Mouse (Mus musculus) stomach, embryonic 14.5 days (tissue): ENCODE measurements around the gene Gm20388. TPM values are rescaled to one million over a fixed set of nuclear protein-coding genes. Genes with fewer than 3 reads are reported as not detected.

ENCODE experiments used
- ATAC-seq: fragments of 200-750 bp; cut with Nextera tagmentation; 2 replicates; pipeline ENCODE4 v1.8.0; 2017; ENCODE audit warnings: low read depth, moderate TSS enrichment; ENCODE audit not compliant: insufficient number of reproducible peaks, insufficient read depth, low FRiP score
- H3K27ac ChIP-seq: fragments of 300-500 bp; sonication (generic); 2 replicates; pipeline ENCODE4 v1.5.1; 2014; ENCODE audit warnings: mild to moderate bottlenecking, low read length, moderate library complexity, mixed read lengths
- H3K27me3 ChIP-seq: fragments of 300-500 bp; sonication (generic); 2 replicates; pipeline ENCODE4 v1.6.1; 2014; ENCODE audit warnings: low read length, control low read depth, mixed read lengths; ENCODE audit not compliant: control insufficient read depth, insufficient read depth
- H3K36me3 ChIP-seq: fragments of 300-500 bp; sonication (generic); 2 replicates; pipeline ENCODE4 v1.6.1; 2014; ENCODE audit warnings: mild to moderate bottlenecking, control low read depth, low read length, moderate library complexity, mixed read lengths; ENCODE audit not compliant: control insufficient read depth, insufficient read depth
- H3K4me1 ChIP-seq: fragments of 300-500 bp; sonication (generic); 2 replicates; pipeline ENCODE4 v1.6.1; 2014; ENCODE audit warnings: low read length, control low read depth, mixed read lengths; ENCODE audit not compliant: control insufficient read depth, insufficient read depth
- H3K4me2 ChIP-seq: fragments of 300-500 bp; sonication (generic); replicated peaks from 2 replicates; pipeline ENCODE4 v1.6.1; 2014; ENCODE audit warnings: low read depth, low read length, control low read depth
- H3K4me3 ChIP-seq: fragments of 300-500 bp; sonication (generic); 2 replicates; pipeline ENCODE4 v1.5.1; 2014; ENCODE audit warnings: low read depth, low read length, control low read depth
- H3K9ac ChIP-seq: fragments of 300-500 bp; sonication (generic); replicated peaks from 2 replicates; pipeline ENCODE4 v1.6.1; 2014; ENCODE audit warnings: low read depth, mild to moderate bottlenecking, control low read depth, low read length, moderate library complexity, mixed read lengths
- H3K9me3 ChIP-seq: fragments of 300-500 bp; sonication (generic); 2 replicates; pipeline ENCODE4 v1.6.1; 2016; ENCODE audit warnings: low read depth, low read length, control low read depth; ENCODE audit not compliant: control insufficient read depth
- WGBS: fragments of 180-500 bp; shearing (Covaris S2); extraction: QIAGEN DNeasy Blood & Tissue Kit; methylation state at CpG from one replicate; pipeline ENCODE4 v1.1.7; 2014; 5-methylcytosine and 5-hydroxymethylcytosine counted together
- polyA plus RNA-seq: library from polyadenylated mRNA; unstranded; fragments of >200 nt; fragmentation: Nextera tagmentation; extraction: Ambion mirVana; gene quantifications from 2 replicates; pipeline ENCODE4 v1.2.1, GENCODE M21; 2014

Gene Gm20388
- polyA plus RNA-seq, 1 experiment from 2014 or later, result 11.4 TPM

DNA sequence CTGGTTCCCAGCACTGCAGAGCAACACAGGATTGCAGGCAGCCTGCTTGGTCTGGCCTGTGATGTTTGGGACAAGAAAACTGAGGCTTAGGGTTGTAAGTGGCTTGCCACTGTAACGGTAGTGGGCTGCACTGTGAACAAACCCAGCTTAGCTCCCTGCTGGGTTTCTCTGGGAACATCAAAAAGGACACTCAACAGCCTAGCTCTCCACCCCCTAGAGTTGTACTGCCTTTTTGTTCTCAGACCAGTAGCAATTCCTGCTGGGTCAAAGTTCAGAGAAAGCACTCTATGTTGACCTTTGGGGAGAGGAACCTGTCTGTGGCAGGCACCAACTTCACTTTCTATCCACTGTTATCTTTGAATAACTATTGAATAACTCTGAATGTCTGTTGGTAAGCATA, 3423.8 kb downstream of the Gm20388 start:
- H3K9ac ChIP-seq, result no peak overlapping the region
- no peaks in the 10 kb centered on the region for H3K36me3 ChIP-seq
- no peaks in the 10 kb centered on the region for H3K9me3 ChIP-seq
- peaks cover 2% of the 10 kb centered on the region; the same call in 1 of the 2 replicates for H3K27me3 ChIP-seq
- peaks cover 18% of the 10 kb centered on the region; the same call in 1 of the 2 replicates for H3K4me1 ChIP-seq
- no peak for ATAC-seq
- H3K27ac ChIP-seq, result no peak overlapping the region
- no peak overlapping the region for H3K4me2 ChIP-seq
- no peak overlapping the region for H3K4me3 ChIP-seq
- WGBS, result 13% methylated on average over 1 of the region's 1 CpGs

DNA sequence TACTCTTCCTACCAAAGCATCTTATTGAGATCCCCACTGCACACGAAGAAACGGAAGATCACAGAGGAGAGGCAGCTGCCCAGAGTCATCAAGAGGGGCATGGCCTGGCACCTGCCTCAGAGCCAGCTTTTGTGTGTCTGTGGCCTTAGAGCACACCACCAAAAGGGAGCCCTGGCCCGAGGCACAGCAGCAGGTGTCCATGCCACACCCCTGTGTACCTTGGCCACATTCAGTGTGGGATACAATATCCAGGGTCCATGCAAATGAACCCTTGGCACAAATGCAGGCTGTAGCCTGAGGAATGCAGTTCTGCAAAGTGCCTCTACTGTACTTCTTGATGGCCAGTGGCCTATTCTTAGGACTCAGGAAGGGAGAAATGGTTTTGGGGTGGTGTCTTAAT, 3426.8 kb downstream of the Gm20388 start:
- no peak for ATAC-seq
- no peak overlapping the region for H3K27ac ChIP-seq
- no peak overlapping the region for H3K4me3 ChIP-seq
- no peak overlapping the region for H3K9ac ChIP-seq
- H3K4me1 ChIP-seq, result peaks cover 15% of the 10 kb centered on the region; the same call in 1 of the 2 replicates
- H3K27me3 ChIP-seq, result peaks cover 2% of the 10 kb centered on the region; the same call in 1 of the 2 replicates
- WGBS, result 74% methylated on average over 3 of the region's 3 CpGs
- no peaks in the 10 kb centered on the region for H3K36me3 ChIP-seq
- no peaks in the 10 kb centered on the region for H3K9me3 ChIP-seq
- no peak overlapping the region for H3K4me2 ChIP-seq

DNA sequence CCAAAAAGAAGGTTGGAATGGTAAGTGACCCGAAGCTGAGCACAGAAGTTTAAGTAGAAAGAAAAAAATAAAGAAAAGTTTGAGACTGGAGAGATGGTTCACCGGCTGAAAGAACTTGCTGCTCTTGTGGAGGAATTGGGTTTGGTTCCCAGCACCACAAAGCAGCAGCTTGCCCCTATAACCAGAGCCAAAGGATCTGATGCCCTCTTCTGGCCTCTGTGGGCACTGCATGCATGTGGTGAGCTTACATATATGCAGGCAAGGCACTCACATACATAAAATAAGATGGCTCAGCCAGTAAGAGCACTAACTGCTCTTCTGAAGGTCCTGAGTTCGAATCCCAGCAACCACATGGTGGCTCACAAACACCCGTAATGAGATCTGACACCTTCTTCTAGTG, 3429.4 kb downstream of the Gm20388 start:
- Histone ChIP-seq H3K27ac (no peak overlapping the region), H3K36me3 (no peaks in the 10 kb centered on the region), H3K9me3 (no peaks in the 10 kb centered on the region), H3K27me3 (no peaks in the 10 kb centered on the region), H3K4me3 (no peak overlapping the region), H3K4me1 (0 out of 2 replicates have a peak, but pooled peaks cover 3% of the 10 kb centered on the region), H3K4me2 (no peak overlapping the region), H3K9ac (no peak overlapping the region)
- no peak for ATAC-seq
- 95% methylated on average over 4 of the region's 4 CpGs for WGBS

DNA sequence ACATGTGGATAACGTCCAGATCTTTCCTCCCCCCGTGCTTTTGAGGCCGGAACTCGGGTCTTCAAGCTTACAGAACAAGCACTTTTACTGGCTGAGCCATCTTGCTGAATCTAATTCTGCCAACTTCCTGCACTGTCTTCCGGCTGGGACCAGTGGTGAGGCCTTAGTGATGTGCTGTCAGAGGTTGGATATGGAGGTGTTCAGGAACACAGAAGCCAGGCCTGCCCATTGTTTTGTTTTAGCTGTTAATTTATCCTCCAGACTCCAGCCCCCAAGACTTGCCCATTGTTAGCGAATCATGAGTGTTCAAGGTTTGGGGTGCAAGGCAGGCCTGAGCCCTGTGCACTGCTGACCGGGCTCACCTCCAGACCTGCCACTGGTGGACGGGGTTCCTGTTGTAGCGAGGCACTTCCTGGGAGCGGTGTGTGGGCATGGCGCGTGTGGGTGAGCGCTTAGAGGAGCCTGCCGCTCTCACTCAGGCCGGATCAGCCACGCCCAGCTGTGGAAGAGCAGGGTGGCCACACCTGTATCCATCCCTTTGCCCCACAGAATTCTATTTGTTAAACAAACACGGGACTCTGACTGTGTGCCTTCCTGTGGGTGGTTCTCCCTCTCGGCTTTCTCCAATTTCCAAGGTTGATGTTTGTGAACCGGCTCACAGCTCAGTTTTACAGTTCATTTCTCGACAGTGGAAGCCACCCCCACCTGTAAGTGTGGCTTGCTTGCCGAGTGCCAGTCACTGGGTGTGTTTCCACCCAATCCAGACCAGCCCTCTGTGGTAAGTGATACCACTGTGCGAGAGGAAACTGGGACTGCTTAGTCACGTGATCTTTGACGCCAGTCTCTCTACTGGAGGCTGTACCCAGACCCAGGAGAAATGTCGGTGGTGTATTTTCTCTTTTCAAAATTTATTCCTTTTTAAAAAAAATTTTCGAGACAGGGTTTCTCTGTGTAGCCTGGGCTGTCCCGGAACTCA, 3430.7 kb downstream of the Gm20388 start:
- Histone ChIP-seq H3K4me2 (no peak overlapping the region), H3K9me3 (no peaks in the 10 kb centered on the region), H3K27me3 (no peaks in the 10 kb centered on the region), H3K4me3 (no peak overlapping the region), H3K4me1 (0 out of 2 replicates have a peak, but pooled peaks cover 3% of the 10 kb centered on the region), H3K27ac (peak overlapping the region; percentile 39; the same call in 1 of the 2 replicates), H3K9ac (no peak overlapping the region), H3K36me3 (no peaks in the 10 kb centered on the region)
- peak; percentile 76 for ATAC-seq
- 73% methylated on average over 27 of the region's 27 CpGs for WGBS

DNA sequence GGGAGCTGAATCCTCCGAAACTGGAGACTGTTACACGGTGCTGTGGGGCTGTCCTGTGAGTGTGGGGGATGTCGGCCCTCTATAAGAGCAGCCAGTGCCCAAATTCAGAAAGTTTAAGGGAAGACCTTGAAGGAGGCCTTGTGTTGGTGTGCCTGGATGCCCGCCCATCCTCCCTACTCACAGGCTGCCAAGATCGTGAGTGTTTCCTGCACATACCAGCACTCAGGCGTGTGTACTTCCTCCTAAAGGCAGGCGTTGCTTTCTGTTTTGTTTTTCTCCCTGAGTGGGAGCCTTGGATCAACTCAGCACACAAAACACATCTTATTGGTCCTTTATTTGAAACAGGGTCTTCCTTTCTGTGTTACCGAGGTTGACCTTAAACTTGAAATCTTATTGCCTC, 3431.6 kb downstream of the Gm20388 start:
- Histone ChIP-seq H3K4me1 (0 out of 2 replicates have a peak, but pooled peaks cover 3% of the 10 kb centered on the region), H3K27ac (no peak overlapping the region), H3K4me2 (no peak overlapping the region), H3K4me3 (no peak overlapping the region), H3K27me3 (no peaks in the 10 kb centered on the region), H3K9me3 (no peaks in the 10 kb centered on the region), H3K9ac (no peak overlapping the region), H3K36me3 (no peaks in the 10 kb centered on the region)
- 85% methylated on average over 8 of the region's 8 CpGs for WGBS
- ATAC-seq, result no peak

DNA sequence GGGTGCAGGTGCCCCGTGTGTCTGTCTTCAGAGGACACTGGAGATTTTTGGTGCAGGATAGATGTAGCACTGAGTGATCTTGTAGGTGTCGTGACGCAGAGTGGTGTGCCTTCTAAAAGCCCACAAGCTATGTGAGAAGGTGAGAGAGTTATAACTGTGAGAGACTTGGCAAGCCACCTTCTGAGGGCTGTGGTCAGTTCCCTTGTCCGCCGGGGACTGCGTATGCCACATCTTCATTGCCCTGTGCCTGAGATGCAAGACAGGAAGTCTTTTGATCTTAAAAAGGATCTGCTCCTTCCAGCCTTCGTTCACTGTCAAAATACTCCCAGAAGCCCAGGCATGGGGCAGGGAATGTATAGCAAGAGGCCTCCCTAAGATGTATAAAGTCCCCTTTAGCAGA, 3432.3 kb downstream of the Gm20388 start:
- no peak overlapping the region for H3K9ac ChIP-seq
- no peak overlapping the region for H3K27ac ChIP-seq
- no peak for ATAC-seq
- H3K4me1 ChIP-seq, result 0 out of 2 replicates have a peak, but pooled peaks cover 7% of the 10 kb centered on the region
- H3K4me3 ChIP-seq, result no peak overlapping the region
- no peak overlapping the region for H3K4me2 ChIP-seq
- no peaks in the 10 kb centered on the region for H3K27me3 ChIP-seq
- H3K9me3 ChIP-seq, result no peaks in the 10 kb centered on the region
- no peaks in the 10 kb centered on the region for H3K36me3 ChIP-seq
- WGBS, result 77% methylated on average over 7 of the region's 7 CpGs

DNA sequence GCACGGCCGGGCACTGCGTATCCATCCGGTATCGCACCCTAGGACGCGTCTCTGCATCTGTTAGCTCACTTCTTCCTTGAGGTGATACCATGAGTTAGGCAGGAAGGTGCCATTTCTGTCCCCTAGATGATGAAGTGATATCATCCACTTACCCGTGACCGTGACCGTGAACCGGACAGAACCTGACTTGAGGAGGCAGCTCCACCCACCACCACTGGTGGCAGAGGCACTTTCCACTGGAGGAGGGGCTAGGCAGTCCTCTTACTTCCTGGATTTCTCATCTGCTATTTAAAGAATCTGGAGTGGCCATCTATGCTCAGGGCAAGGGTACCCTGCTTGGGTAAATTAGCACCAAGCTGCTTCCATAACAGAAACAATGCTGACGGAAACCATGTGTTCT, 3432.8 kb downstream of the Gm20388 start:
- 0 out of 2 replicates have a peak, but pooled peaks cover 12% of the 10 kb centered on the region for H3K4me1 ChIP-seq
- no peaks in the 10 kb centered on the region for H3K36me3 ChIP-seq
- no peak overlapping the region for H3K4me3 ChIP-seq
- no peaks in the 10 kb centered on the region for H3K9me3 ChIP-seq
- no peak for ATAC-seq
- H3K27me3 ChIP-seq, result no peaks in the 10 kb centered on the region
- WGBS, result 78% methylated on average over 12 of the region's 12 CpGs
- H3K27ac ChIP-seq, result no peak overlapping the region
- H3K9ac ChIP-seq, result no peak overlapping the region
- no peak overlapping the region for H3K4me2 ChIP-seq

DNA sequence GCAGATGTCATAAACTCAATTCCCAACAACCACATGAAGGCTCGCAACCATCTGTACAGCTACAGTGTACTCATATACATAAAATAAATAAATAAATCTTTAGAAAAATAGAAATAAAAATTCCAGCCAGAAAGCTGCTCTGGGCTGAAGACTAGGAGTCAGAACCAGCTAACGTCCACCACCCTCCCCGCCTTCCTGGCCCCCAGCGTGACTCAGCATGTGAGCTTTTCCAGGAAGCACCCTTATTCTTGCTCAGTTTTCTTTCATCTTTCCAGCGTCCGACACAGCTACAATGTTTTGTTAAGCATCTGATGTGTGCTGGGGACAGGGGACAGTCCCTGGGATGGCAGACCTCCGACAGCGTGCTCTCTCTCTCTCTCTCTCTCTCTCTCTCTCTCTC, 3434.5 kb downstream of the Gm20388 start:
- H3K27me3 ChIP-seq, result no peaks in the 10 kb centered on the region
- no peak for ATAC-seq

More for the DNA sequence above, 3434.5 kb downstream of the Gm20388 start:
- H3K4me2 ChIP-seq, result no peak overlapping the region
- H3K9me3 ChIP-seq, result no peaks in the 10 kb centered on the region
- no peaks in the 10 kb centered on the region for H3K36me3 ChIP-seq
- 0 out of 2 replicates have a peak, but pooled peaks cover 16% of the 10 kb centered on the region for H3K4me1 ChIP-seq
- H3K4me3 ChIP-seq, result no peak overlapping the region
- WGBS, result 82% methylated on average over 8 of the region's 8 CpGs
- H3K9ac ChIP-seq, result no peak overlapping the region
- no peak overlapping the region for H3K27ac ChIP-seq
